Mouse (Mus musculus) lung, postnatal 25 days (tissue): Measurements from ENCODE around the gene Gk5.

Experiments
- DNase-seq: peaks from one replicate; pipeline ENCODE4 v3.0.0; 2022; ENCODE audit warnings: low spot score

The Gk5 gene

DNA sequence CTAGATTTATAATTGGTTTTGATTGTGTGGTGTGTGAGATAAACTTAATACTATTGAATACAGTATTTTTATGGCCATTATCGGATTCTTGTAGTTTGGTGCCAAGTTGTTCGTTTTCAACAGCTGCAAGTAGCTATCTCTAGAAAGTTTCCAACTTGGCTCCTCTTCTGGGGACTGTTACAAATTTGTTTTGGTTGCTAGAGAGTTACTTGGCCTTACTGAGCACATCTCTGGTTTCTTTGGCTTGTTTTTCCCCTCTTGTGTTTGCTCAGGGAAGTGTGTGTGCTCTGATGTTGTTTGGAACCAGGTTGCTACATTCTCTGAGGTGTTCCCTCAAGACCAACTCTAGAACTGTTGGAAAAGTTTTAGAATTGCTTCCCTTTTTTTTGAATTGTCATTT, 104.1 kb downstream of the Gk5 start:
- DNase-seq: peak; percentile 12

DNA sequence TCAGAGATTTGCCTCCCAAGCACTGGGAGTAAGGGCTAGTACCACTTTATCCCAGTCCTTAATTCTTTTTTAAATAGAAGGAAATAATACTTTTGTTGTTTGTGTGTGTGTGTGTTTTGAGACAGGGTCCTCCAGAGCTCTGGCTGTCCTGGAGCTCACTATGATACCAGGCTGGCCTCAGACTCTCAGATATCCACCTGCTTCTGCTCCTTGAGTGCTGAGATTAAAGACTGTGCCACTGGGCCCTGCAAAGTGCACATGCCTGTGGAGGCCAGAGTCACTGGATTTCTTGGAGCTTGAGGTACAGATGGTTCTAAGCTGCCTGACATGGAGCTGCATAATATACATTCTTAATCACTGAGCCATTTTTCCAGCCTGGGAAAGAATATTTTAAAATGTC, 109.1 kb downstream of the Gk5 start:
- no peak for DNase-seq

DNA sequence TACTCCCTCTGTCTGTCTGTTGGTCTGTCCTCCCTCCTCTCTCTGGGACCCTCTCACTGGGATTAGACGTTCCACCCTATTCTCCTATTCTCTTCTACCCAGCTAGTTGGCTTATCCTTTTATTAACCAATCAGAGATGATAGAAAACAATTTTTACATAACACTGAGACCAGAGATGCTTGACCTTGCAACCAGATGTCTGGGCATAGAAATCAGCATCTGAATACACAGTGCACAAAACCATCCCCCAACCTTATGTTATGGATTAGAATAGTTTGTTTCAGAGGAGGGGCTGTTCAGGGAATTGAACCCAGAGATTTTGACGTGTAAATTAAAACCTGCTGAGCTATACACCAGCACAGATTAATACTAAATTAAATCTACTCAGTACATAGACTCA, 111.1 kb downstream of the Gk5 start:
- no peak for DNase-seq
